Mouse (Mus musculus): ENCODE results near the gene Zfp563. TPM values are rescaled to one million over a fixed set of nuclear protein-coding genes. Genes with fewer than 3 reads are reported as not detected.

Zfp563 gene
- polyA plus RNA-seq (2012; rRNA removed), result 1.4 and 1.7 TPM in 2 replicates

DNA sequence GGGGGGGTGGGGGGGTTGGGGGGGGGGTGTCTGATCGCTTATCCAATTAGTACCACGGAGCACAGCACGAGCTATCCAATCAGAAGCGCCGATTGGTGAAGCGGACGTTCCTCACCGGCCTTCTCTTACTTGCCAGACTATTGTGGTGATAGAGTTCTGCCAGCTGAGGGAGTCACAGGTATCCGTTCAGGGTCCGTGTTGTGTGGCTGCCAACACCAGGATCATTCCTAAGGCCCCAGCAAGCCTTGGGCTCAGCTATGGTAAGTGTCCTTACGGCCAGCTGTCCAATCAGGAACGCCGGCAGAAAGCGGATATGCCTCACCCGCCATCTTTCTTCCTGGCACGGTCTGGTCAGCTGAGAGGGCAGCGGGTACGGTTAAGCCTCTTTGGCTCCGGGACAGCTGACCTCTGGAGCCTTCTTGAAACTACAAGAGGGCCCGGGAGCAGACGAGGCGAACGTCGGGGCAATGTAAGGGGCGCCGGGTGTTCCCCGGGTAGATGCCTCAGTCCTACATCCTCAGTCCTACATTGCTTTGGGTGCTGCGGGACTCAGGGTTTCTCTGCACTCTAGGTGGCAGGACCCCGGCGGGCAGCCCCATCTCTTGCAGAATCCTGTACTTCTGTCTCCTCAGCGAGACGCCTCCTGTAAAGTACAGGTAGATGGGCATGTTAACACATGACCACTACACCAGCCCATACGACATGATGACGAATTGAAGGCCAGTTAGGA lies at the start of gene Zfp563:
Gene Zfp563 (plus strand): TSS at position 91 of the 730 bp plus-strand sequence.

DNA sequence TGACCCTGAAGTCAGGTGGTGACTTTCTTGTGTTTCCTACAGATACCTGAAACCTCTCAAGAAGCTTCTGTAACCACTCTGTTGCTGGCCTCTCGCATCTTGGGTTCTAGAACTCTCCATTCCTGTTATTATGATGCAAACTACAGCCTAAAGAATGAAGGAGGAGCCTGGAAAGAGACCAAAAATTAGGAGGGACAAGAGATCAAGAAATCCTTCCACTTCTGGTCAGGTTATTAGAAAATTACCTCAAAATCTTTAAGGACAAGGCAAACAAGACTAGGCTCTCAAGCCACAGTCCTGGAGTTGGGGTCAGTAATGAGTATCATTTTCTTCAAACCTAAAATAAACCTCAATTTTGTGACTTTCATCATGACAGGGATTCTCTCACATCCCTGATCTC lies 21.2 kb upstream of the Zfp563 start, which contains the start of gene 4921501E09Rik:
Gene 4921501E09Rik (minus strand): TSS at position 101 of the 400 bp plus-strand sequence.

DNA sequence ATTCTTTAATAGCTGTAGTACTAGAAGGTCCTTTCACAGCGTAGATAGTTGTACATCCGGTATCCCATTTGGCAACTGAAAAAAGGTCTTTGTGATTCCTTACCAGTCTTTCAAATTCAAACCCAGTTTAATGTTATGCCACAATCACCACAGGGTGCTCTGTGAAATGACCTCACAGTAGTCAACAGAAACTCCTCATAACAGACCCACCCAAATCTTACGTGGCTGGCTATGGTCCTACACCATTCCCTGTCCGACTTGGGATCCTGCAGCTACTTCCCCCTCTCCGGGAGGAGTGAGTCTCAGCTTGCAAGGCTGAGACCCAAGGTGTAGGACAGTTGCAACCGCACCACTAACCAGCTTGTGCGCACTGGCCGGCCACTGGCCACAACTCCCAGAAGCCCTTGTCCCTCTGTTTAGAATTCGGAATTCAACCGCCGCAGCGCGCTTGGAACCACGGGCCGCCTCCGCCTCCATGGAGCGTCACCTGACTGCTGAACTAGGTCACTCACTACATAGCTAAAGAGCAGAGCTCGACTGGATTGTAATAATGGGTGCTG lies 50.2 kb downstream of the Zfp563 start, which contains the start of gene Morc2b:
Gene Morc2b (minus strand): TSS at position 423 of the 560 bp plus-strand sequence.

Other genes with a start within 250 kb of the Zfp563 start
- 0.60 and 0.73 TPM in 2 replicates for gene Zfp870, start 197.7 kb upstream of the Zfp563 start, polyA plus RNA-seq (2012; rRNA removed)
- 4.8 and 5.3 TPM in 2 replicates for gene Cyp4f14, start 172.0 kb upstream of the Zfp563 start, polyA plus RNA-seq (2012; rRNA removed)
- gene Cyp4f13, start 141.9 kb upstream of the Zfp563 start, polyA plus RNA-seq (2012; rRNA removed), result 48.1 and 55.6 TPM in 2 replicates
- gene Zfp472, start 123.5 kb upstream of the Zfp563 start, polyA plus RNA-seq (2012; rRNA removed), result 0.38 and 0.77 TPM in 2 replicates
- 1.9 and 2.7 TPM in 2 replicates for gene Zfp952, start 96.2 kb upstream of the Zfp563 start, polyA plus RNA-seq (2012; rRNA removed)
- gene Zfp763, start 55.9 kb upstream of the Zfp563 start, polyA plus RNA-seq (2012; rRNA removed), result 0.62 and 0.69 TPM in 2 replicates
- not detected in 2 replicates for gene 4921501E09Rik, start 21.3 kb upstream of the Zfp563 start, polyA plus RNA-seq (2012; rRNA removed)
- not detected in 2 replicates for gene Morc2b, start 50.4 kb downstream of the Zfp563 start, polyA plus RNA-seq (2012; rRNA removed)
- not detected in 2 replicates for gene Olfr55, start 79.1 kb downstream of the Zfp563 start, polyA plus RNA-seq (2012; rRNA removed)
- not detected in 2 replicates for gene Olfr239, start 102.0 kb downstream of the Zfp563 start, polyA plus RNA-seq (2012; rRNA removed)
- gene Olfr1564, start 132.4 kb downstream of the Zfp563 start, polyA plus RNA-seq (2012; rRNA removed), result 0.29 TPM in 1 of 2 replicates, not detected in the other
- gene Zfp955a, start 165.8 kb downstream of the Zfp563 start, polyA plus RNA-seq (2012; rRNA removed), result 0.50 and 0.74 TPM in 2 replicates
- gene Olfr63, start 175.4 kb downstream of the Zfp563 start, polyA plus RNA-seq (2012; rRNA removed), result not detected in 2 replicates
- 1.1 and 1.2 TPM in 2 replicates for gene Zfp955b, start 200.2 kb downstream of the Zfp563 start, polyA plus RNA-seq (2012; rRNA removed)

Data from ovary, adult 2 months (tissue).